Mouse (Mus musculus): ENCODE results near the gene Fam69a. TPM values are rescaled to one million over a fixed set of nuclear protein-coding genes. Genes with fewer than 3 reads are reported as not detected.

The Fam69a gene
- total and polyA plus RNA-seq, 2 experiments from 2014 or later, result 5.7 to 18.6 TPM

- Histone ChIP-seq H3K4me3 (ENCODE audit: low read depth, low read length) (no peak overlapping the region), H3K36me3 (replicated peaks; ENCODE audit: control insufficient read depth, insufficient read depth, low read length) (no peaks in the 10 kb centered on the region)
- WGBS, result 88% methylated on average over 10 of the region's 10 CpGs
Measured at GRCm38 (mm10) chr5:107934770-107935543, 51.9 kb downstream of the Fam69a start.

DNA sequence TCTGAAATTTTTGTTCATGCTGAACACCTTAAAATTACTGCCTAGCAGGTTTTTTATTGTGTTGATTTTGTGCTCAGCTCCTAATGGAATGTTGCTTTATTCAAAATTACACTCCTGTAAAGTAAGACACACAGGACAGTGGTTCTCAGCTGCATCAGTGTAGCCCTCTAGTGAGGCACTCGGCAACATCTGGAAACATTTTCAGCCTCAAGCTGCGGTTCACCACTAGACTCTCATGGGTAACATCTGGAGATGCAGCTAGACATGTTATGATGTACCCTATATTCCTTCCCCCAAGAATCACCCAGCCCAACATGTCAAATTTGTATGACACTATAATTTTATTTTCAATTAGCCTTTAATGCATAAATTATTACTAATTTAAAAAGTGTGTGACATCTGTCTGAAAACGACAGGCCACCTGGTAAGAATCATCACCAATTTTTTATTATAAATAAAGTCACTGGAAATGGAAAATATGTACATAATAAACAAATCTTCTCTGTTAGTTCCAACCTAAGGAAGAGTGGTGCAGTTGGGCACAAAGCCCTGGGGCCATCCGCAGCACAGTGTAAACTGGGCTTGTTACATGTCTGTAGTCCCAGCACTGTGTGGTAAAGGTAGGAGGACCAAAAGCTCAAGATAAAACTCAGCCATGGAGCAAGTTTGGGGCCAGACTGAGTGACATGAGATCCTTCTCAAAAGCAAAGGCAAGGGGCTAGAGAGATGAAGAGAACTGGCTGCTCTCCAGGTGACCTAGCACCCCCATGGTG lies 53.5 kb downstream of the Fam69a start:
- Histone ChIP-seq H3K9me3 (replicated peaks; ENCODE audit: control insufficient read depth, low read length) (no peaks in the 10 kb centered on the region), H3K27me3 (ENCODE audit: control insufficient read depth, insufficient read depth, low read length) (no peaks in the 10 kb centered on the region), H3K4me2 (ENCODE audit: low read depth, low read length) (no peak overlapping the region), H3K4me3 (ENCODE audit: low read depth, low read length) (no peak overlapping the region), H3K9ac (replicated peaks; ENCODE audit: low read depth, low read length) (no peak overlapping the region), H3K4me1 (ENCODE audit: control insufficient read depth, insufficient read depth) (no peaks in the 10 kb centered on the region), H3K27ac (ENCODE audit: low read depth) (no peak overlapping the region), H3K36me3 (replicated peaks; ENCODE audit: control insufficient read depth, insufficient read depth, low read length) (no peaks in the 10 kb centered on the region)
- ATAC-seq (ENCODE audit: insufficient read depth, low read depth) (no peak), DNase-seq (ENCODE audit: low spot score) (no peak)
- 78% methylated on average over 4 of the region's 4 CpGs for WGBS
- TF ChIP-seq CTCF (IDR thresholded peaks at IDR 0.05; ENCODE audit: low read depth), result no peak
- TF ChIP-seq EP300 (IDR thresholded peaks at IDR 0.05; ENCODE audit: low read depth), result no peak

More at GRCm38 (mm10) chr5:107934770-107935543, 51.9 kb downstream of the Fam69a start:
- no peak for DNase-seq (ENCODE audit: low spot score)
- ATAC-seq (ENCODE audit: insufficient read depth, low read depth), result no peak
- Histone ChIP-seq H3K4me1 (ENCODE audit: control insufficient read depth, insufficient read depth) (no peaks in the 10 kb centered on the region), H3K4me2 (ENCODE audit: low read depth, low read length) (no peak overlapping the region), H3K9ac (replicated peaks; ENCODE audit: low read depth, low read length) (no peak overlapping the region), H3K9me3 (replicated peaks; ENCODE audit: control insufficient read depth, low read length) (no peaks in the 10 kb centered on the region), H3K27ac (ENCODE audit: low read depth) (no peak overlapping the region), H3K27me3 (ENCODE audit: control insufficient read depth, insufficient read depth, low read length) (no peaks in the 10 kb centered on the region)
- no peak for TF ChIP-seq EP300 (IDR thresholded peaks at IDR 0.05; ENCODE audit: low read depth)
- TF ChIP-seq CTCF (IDR thresholded peaks at IDR 0.05; ENCODE audit: low read depth), result no peak

- H3K9ac ChIP-seq (replicated peaks; ENCODE audit: low read depth, low read length), result no peak overlapping the region
- 25% methylated on average over 2 of the region's 2 CpGs for WGBS
- DNase-seq (ENCODE audit: low spot score) (no peak), ATAC-seq (ENCODE audit: insufficient read depth, low read depth) (no peak)
- H3K27me3 ChIP-seq (ENCODE audit: control insufficient read depth, insufficient read depth, low read length), result no peaks in the 10 kb centered on the region
- TF ChIP-seq EP300 (IDR thresholded peaks at IDR 0.05; ENCODE audit: low read depth), result no peak
- TF ChIP-seq CTCF (IDR thresholded peaks at IDR 0.05; ENCODE audit: low read depth), result no peak
- H3K4me2 ChIP-seq (ENCODE audit: low read depth, low read length), result no peak overlapping the region
- no peaks in the 10 kb centered on the region for H3K4me1 ChIP-seq (ENCODE audit: control insufficient read depth, insufficient read depth)
- no peak overlapping the region for H3K4me3 ChIP-seq (ENCODE audit: low read depth, low read length)
- no peaks in the 10 kb centered on the region for H3K9me3 ChIP-seq (replicated peaks; ENCODE audit: control insufficient read depth, low read length)
- no peak overlapping the region for H3K27ac ChIP-seq (ENCODE audit: low read depth)
- no peaks in the 10 kb centered on the region for H3K36me3 ChIP-seq (replicated peaks; ENCODE audit: control insufficient read depth, insufficient read depth, low read length)
Measured at GRCm38 (mm10) chr5:107932556-107932955, 54.3 kb downstream of the Fam69a start.

GRCm38 (mm10) chr5:107926550-107927249 lies 60.2 kb downstream of the Fam69a start:
- 61% methylated on average over 11 of the region's 11 CpGs for WGBS
- H3K36me3 ChIP-seq (replicated peaks; ENCODE audit: control insufficient read depth, insufficient read depth, low read length), result no peaks in the 10 kb centered on the region
- H3K27me3 ChIP-seq (ENCODE audit: control insufficient read depth, insufficient read depth, low read length), result no peaks in the 10 kb centered on the region
- peak overlapping the region; percentile 30; the same call in 1 of the 2 replicates for H3K27ac ChIP-seq (ENCODE audit: low read depth)
- H3K4me3 ChIP-seq (ENCODE audit: low read depth, low read length), result no peak overlapping the region
- DNase-seq (ENCODE audit: low spot score) (no peak), ATAC-seq (ENCODE audit: insufficient read depth, low read depth) (no peak; the same call in 1 of the 2 replicates)
- H3K9me3 ChIP-seq (replicated peaks; ENCODE audit: control insufficient read depth, low read length), result no peaks in the 10 kb centered on the region
- no peak overlapping the region for H3K4me2 ChIP-seq (ENCODE audit: low read depth, low read length)
- TF ChIP-seq CTCF (IDR thresholded peaks at IDR 0.05; ENCODE audit: low read depth) (no peak), EP300 (IDR thresholded peaks at IDR 0.05; ENCODE audit: low read depth) (no peak)
- H3K4me1 ChIP-seq (ENCODE audit: control insufficient read depth, insufficient read depth), result no peaks in the 10 kb centered on the region
- H3K9ac ChIP-seq (replicated peaks; ENCODE audit: low read depth, low read length), result no peak overlapping the region

- Histone ChIP-seq H3K36me3 (replicated peaks; ENCODE audit: control insufficient read depth, insufficient read depth, low read length) (no peaks in the 10 kb centered on the region), H3K27ac (ENCODE audit: low read depth) (no peak overlapping the region), H3K4me2 (ENCODE audit: low read depth, low read length) (peak overlapping the region; percentile 25; the same call in 1 of the 2 replicates), H3K4me3 (ENCODE audit: low read depth, low read length) (no peak overlapping the region), H3K27me3 (ENCODE audit: control insufficient read depth, insufficient read depth, low read length) (no peaks in the 10 kb centered on the region), H3K9ac (replicated peaks; ENCODE audit: low read depth, low read length) (no peak overlapping the region), H3K9me3 (replicated peaks; ENCODE audit: control insufficient read depth, low read length) (no peaks in the 10 kb centered on the region), H3K4me1 (ENCODE audit: control insufficient read depth, insufficient read depth) (no peaks in the 10 kb centered on the region)
- WGBS, result 71% methylated on average over 8 of the region's 8 CpGs
- no peak for DNase-seq (ENCODE audit: low spot score)
- TF ChIP-seq EP300 (IDR thresholded peaks at IDR 0.05; ENCODE audit: low read depth) (no peak), CTCF (IDR thresholded peaks at IDR 0.05; ENCODE audit: low read depth) (no peak)
- ATAC-seq (ENCODE audit: insufficient read depth, low read depth), result no peak
Measured at GRCm38 (mm10) chr5:107924564-107924963, 62.3 kb downstream of the Fam69a start.

Measured in heart, postnatal 0 days (tissue).